Mouse (Mus musculus): ENCODE results near the gene Oxct2b. TPM values are rescaled to one million over a fixed set of nuclear protein-coding genes. Genes with fewer than 3 reads are reported as not detected.

The Oxct2b gene
- polyA plus RNA-seq, 1 experiment from 2014 or later, result 0.12 TPM

DNA sequence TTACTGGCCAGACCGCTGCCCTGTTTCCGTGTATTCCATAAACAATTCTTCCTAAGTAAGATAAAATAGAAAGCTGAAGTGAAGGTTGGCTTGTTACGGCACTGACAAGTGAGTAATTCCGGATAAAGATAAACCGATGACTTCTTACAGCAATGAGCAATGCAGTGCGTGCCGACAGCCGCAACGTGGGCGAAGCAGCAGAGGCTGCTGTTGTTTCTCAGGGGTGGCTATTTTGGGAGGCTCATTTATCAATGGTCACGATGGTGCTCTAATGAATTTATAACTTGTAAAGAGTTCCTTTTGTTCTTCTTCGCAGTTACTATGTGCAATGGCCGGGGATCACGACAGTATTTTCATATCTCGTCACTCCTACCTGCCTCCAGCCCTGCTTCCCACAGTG is 48.1 kb downstream of the Oxct2b start:
- DNase-seq (ENCODE audit: low spot score), result no peak

More for the DNA sequence above, 48.1 kb downstream of the Oxct2b start:
- Histone ChIP-seq H3K4me1 (peaks cover 7% of the 10 kb centered on the region; the same call in 1 of the 2 replicates), H3K27ac (replicated peaks) (no peak overlapping the region), H3K36me3 (replicated peaks) (no peaks in the 10 kb centered on the region), H3K9me3 (no peaks in the 10 kb centered on the region), H3K4me3 (no peak overlapping the region), H3K27me3 (replicated peaks; ENCODE audit: low read depth, poor library complexity, severe bottlenecking) (peaks cover 27% of the 10 kb centered on the region)
- WGBS, result 94% methylated on average over 15 of the region's 15 CpGs

Other genes starting within 250 kb of the Oxct2b start
- 72.6 and 73.9 TPM in 2 replicates for gene Cap1, start 230.2 kb upstream of the Oxct2b start, polyA plus RNA-seq (2016; fragmentation: Nextera tagmentation; extraction: Ambion mirVana)
- 10.1 and 12.9 TPM in 2 replicates for gene Mfsd2a, start 155.1 kb upstream of the Oxct2b start, polyA plus RNA-seq (2016; fragmentation: Nextera tagmentation; extraction: Ambion mirVana)
- gene Mycl, start 120.6 kb upstream of the Oxct2b start, polyA plus RNA-seq (2016; fragmentation: Nextera tagmentation; extraction: Ambion mirVana), result 33.6 and 43.0 TPM in 2 replicates
- gene Trit1, start 99.7 kb upstream of the Oxct2b start, polyA plus RNA-seq (2016; fragmentation: Nextera tagmentation; extraction: Ambion mirVana), result 19.0 and 21.6 TPM in 2 replicates
- gene Bmp8b, start 11.1 kb upstream of the Oxct2b start, polyA plus RNA-seq (2016; fragmentation: Nextera tagmentation; extraction: Ambion mirVana), result 0.29 and 0.39 TPM in 2 replicates
- 131 TPM in 2 replicates for gene Ppie, start 23.7 kb downstream of the Oxct2b start, polyA plus RNA-seq (2016; fragmentation: Nextera tagmentation; extraction: Ambion mirVana)
- 0.60 and 0.95 TPM in 2 replicates for gene Hpcal4, start 67.0 kb downstream of the Oxct2b start, polyA plus RNA-seq (2016; fragmentation: Nextera tagmentation; extraction: Ambion mirVana)
- not detected in 2 replicates for gene Nt5c1a, start 85.2 kb downstream of the Oxct2b start, polyA plus RNA-seq (2016; fragmentation: Nextera tagmentation; extraction: Ambion mirVana)
- 13.4 and 13.5 TPM in 2 replicates for gene Heyl, start 117.3 kb downstream of the Oxct2b start, polyA plus RNA-seq (2016; fragmentation: Nextera tagmentation; extraction: Ambion mirVana)
- 54.9 and 59.4 TPM in 2 replicates for gene Pabpc4, start 146.1 kb downstream of the Oxct2b start, polyA plus RNA-seq (2016; fragmentation: Nextera tagmentation; extraction: Ambion mirVana)
- gene Oxct2a, start 207.4 kb downstream of the Oxct2b start, polyA plus RNA-seq (2016; fragmentation: Nextera tagmentation; extraction: Ambion mirVana), result not detected in 2 replicates
- 0.14 TPM in 1 of 2 replicates, not detected in the other for gene Bmp8a, start 227.0 kb downstream of the Oxct2b start, polyA plus RNA-seq (2016; fragmentation: Nextera tagmentation; extraction: Ambion mirVana)

All from embryonic facial prominence, embryonic 10.5 days (tissue).